Mouse (Mus musculus): ENCODE measurements around the gene Me1.

The Me1 gene

DNA sequence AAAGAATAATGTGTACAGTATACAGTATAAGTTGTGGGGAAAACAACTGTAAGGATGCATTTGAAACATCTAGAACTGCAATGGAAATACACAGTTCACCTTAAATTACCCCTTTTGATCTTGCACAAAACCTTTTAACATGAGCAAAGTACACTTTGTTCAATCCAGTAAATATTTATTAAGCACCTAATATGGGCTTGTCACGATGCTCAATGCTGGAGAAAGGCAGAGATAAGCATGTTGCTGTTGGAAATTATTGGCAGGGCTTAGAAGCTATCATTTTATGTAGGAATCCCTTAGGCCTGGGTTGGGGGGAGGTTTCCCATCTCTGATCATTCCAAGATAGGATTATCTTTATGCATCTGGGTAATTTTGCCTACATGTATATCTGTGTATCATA is 11.7 kb upstream of the Me1 start:
- no peak for DNase-seq (ENCODE audit: low spot score)

DNA sequence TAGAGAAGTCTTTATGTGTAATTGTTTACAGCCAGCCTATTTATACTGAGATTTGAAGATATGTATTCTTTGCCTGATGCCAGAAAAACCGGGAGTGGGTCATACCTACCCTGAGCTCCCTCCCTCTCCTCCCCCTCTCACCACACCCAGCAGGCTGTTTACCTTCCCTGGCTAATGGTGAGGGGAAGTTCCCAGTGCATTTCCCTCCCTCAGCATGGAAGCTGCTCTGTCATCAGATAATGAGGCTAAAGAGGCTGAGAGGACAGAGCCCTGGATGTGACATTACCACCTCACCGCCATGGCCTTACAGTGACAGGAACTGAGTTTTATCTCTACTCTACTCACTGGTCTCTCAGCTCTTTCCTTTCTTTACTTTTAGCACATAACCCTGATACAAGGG is 6.1 kb upstream of the Me1 start:
- DNase-seq (ENCODE audit: low spot score), result no peak

DNA sequence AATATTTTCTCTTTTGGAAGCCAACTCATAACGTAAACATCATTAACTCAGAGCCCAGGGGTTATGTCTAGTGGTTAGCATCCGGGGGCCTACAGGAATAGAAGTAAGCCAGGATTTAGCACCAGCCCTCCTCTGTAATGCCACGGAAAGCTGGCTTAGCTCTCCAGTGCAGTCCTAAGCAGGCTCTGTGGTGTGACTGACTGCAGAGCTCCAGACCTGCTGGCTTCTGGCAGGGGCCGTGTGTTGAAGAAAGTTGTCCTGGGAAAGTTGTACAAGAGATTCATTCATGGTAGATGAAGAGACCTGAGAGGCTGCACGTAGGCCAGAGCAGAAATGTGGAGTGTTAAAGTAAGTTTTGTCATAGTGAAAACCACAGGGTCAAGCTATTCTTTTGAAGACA is 5.5 kb upstream of the Me1 start:
- DNase-seq (ENCODE audit: low spot score), result no peak

DNA sequence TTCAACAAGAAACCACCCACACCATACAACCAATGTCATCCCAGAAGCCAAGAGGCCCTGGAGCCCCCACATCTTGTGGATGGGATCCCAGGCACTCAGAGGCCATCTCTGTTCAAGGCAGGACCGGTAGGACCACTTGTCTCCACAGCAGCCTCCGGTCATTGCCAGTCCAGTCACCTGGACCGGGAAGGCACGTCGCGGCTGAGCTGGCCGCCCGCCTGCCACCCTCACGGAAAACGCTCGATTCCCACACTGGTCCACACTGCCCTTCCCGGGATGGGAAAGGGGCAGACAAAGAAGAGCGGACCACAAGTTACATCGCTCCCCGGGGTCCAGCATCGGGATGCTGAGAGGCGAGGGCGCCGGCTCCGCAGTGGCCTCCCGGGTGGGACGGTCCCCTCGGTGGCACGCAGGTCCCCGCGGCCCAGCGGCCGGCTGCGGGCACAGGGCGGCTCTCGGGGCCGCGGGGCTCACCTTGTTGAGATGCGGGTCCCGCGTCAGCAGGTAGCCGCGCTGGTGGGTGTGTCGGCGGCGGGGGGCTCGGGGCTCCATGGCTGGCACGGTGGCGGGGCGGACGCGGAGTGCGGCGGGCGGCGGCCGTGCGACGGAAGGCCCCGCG is 445 bp downstream of the Me1 start:
- DNase-seq (ENCODE audit: low spot score), result no peak

DNA sequence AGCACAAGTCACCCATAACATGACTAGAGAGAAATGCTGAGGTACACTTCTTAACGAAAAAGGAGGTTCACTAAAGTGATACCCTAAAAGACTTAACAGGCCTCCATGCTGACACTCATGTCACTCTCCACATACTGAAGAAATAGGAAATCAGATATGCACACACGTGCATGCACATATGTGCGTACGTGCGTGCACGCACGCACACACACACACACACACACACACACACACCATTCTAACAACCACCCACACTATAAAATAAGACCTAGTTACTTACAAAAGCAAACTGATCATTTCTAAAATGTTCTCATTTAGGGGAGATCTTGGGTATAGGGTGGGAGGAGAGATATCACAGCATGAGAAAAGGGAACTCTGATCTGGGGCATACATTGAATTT is 1.1 kb downstream of the Me1 start:
- no peak for DNase-seq (ENCODE audit: low spot score)

DNA sequence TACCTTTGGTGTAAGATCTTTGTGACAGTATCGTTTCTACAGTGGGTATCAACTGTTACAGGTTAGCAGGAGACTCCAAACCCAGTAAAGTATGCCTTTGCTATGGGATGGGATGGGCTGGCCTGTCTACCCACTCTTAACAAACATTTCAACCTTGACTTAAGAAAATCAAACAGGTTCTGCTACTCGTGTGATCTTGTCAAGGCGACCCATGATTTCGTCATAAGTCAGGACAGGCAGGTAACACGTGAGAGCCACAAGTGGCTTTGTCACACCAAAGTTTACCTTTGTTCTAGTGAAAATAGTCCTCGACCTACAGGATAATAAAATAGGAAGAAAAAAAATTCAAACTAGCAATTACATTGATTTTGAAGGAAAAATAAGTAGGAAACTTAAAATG is 1.8 kb downstream of the Me1 start:
- DNase-seq (ENCODE audit: low spot score), result no peak

DNA sequence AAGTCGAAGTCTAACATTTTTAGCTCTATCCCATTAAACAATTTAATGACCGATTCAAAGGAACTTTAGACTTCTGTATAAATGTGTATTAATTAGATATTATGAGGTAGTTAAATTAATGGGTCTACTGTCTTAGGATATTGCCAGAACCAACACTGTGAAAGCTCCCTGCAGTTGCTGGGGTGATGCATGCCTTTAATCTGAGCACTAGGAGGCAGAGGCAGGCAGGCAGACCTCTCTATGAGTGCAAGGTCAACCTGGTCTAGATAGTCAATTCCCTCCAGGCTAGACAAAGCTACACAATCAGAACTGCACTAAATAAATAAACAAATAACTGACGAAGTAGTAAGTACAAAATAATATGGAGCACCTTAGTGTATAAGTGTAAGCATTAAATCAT is 3.1 kb downstream of the Me1 start:
- no peak for DNase-seq (ENCODE audit: low spot score)

DNA sequence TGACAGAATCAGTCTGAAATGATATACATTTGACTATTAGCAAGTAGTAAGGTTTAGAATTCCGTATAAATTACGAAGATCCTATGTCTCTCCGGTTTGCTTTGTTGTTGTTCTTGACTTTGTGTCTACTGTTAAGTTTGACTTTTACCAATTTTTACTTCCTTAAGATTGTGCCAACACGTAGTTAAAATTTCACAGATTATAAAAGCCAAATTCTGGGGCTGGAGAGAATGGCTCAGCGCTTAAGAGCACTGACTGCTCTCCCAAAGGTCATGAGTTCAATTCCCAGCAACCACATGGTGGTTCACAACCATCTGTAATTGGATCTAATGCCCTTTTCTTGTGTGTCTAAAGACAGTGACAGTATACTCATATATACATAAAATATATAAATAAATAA is 3.5 kb downstream of the Me1 start:
- no peak for DNase-seq (ENCODE audit: low spot score)

DNA sequence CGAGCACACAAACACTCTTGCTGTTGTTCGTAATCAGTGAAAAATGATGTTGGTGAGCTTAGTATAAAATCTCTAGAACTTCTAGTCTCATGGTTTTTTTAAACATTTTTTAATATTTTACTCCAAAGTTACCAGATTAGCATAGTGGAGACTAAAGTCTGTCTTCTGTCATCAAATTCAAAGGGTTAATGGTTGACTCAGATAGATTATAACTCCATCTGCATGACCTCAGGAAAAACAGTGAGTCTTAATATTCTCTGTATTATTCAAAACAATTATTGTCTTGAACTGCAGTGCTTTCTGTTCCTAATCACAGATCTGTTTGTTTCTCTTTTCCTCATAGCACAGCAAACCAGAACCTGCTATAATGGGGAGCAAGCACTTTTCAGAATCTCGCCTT is 4.7 kb downstream of the Me1 start:
- DNase-seq (ENCODE audit: low spot score), result no peak

DNA sequence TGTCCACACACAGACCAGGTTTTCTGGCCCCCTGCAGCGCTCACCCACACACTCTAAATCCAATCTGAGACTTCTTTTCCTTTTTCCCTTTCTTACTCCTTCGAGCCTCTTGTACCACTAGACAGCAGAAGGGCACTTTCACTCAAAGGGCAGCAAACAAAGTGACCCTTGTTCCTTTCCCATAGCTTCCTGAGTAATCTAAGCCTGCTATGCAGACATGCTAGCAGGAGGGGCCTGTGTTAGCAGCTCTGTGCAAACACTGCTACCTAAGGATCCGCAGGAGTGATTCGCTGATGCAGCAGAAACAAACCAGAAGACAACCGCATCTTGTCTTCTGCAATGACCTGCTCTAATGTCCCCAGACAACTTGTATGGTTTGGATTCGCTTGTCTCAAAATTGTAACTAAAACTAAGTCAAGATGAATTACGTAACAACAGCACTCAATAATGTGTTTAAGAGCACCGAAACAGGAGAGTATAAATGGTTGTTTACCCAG is 12.0 kb downstream of the Me1 start:
- DNase-seq (ENCODE audit: low spot score), result no peak

DNA sequence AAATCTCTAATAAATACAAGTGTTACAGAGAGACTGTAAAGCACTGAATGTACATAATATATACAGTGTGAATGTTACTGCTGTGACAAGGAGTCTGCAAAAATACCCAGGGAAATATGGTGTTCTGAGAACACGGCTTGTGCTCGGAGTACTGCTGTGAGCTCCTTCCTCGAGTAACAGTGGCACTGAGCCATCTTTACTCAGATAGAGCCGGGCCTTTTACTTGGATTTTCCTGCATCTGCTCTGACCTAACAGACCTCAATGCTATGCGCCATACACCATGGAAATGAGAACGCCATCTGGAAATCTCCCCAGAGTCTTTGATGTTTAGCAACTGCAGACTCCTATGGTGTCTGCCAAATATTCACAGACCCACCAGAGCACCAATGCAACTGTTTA is 12.9 kb downstream of the Me1 start:
- DNase-seq (ENCODE audit: low spot score), result no peak

DNA sequence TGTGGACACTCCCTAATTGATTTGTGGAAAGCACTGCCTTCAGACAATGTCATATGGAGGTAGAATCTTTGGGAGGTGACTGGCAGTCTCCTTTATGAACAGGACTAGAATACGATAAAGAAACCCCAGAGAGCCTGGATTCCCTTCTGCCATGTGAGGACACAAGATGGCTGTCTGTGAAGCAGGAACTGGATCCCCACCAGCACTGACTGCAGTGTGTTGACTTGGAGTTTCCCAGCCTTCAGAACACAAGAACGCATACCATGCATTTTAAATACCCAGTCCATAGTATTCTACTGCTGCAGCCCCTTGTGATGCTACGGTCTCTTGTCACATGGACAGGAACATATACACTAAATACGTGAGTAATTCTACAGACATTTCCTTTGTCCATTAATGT is 13.5 kb downstream of the Me1 start:
- no peak for DNase-seq (ENCODE audit: low spot score)

DNA sequence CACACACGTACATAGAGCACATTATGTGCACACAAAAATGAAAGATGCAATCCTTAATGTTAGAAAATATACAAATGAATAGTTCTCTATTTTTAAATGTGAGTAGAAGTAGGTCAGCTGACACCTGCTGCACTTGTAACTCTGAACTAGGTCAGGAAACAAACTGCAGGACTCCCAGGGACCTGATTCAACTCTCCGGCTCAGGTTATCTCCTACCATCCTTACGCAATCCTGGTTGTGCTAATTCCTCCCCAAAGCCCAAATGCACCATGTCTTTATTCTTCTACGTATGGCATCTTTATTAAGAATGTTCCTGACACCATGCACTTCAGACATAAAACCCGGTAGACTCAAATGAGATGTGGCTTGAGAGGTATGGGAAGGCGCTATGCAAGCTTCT is 15.3 kb downstream of the Me1 start:
- DNase-seq (ENCODE audit: low spot score), result no peak

DNA sequence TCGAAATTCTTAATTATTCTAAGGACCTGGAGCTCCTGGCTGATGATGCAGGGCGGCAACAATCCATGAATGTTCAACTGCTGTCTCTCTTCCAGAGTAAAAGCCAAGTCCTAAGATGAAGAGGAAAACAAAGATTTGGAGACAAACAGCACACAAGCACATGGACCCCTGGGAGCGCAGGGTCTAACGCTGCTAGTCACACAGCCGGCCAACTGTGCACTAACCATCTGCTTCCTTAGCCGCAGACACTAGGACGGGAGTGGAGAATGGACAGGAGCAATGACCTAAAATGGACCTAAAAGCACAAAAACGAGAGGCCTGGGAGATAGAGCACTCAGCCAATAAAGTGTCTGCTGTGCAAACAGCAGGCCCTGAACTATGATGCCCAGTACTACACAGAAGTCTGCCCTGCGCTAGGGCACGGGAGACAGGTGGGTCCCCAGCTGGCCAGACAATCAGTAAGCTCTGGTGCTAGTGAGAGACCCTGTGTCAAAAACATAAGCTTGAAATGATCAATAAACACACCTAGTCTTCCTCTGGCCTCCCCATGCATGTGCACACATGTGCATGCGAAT is 15.8 kb downstream of the Me1 start:
- no peak for DNase-seq (ENCODE audit: low spot score)

DNA sequence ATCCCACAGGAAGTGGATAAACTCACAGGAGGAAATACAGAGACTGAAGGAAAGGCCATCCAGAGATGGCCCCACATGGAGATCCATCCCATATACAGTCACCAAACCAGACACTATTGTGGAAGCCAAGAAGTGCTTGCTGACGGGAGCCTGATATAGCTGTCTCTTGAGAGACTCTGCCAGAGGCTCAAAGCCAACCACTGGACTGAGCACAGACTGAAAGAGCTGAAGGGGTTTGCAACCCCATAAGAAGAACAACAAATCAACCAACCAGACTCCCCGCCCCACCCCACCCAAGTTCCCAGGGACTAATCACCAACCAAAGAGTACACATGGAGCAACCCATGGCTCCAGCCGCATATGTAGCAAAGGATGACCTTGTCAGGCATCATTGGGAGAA is 19.5 kb downstream of the Me1 start:
- DNase-seq (ENCODE audit: low spot score), result no peak

DNA sequence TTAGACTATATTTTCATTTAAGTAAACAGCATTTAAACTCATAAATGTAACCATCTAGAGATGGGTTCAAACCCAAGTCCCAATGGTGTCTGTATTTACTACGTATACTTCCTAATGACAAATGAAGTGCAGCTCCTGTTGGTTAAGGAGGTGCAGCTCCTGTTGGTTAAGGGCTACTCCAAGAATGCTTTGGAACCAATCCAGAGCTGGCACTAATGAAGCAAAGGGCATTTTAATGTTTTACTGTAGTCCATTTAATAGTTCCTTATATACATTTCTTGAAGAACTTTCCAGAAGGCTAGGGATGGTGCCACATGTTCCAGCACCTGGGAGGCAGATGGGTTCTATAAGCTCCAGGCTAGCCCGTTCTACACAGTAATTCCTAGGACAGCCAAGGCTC is 20.3 kb downstream of the Me1 start:
- DNase-seq (ENCODE audit: low spot score), result no peak

DNA sequence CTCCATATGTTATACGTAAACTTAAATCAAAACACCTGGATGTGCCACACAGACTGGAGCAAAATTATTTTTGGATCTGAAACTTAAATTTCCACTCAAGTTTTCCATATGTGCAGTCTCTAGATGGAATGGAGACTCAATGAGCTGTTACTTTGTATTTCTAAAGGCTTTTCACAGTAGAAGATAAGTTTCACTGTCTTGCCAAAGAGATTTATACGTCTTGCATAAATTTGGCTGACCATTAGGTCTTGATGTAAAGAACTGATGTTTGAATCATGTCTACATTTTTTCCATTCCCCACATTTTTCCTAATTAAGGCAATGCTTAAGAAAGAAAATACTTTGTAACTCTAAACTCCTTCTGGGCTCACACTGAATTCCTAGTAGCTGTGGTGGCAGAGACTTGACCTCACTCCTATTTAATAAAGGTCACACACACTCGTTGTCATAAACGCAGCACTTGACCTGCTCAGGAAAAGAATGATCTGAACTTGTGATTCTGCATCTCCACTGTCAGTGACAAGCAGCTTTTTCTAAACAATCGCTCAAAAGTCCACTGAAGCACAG is 22.8 kb downstream of the Me1 start:
- no peak for DNase-seq (ENCODE audit: low spot score)

DNA sequence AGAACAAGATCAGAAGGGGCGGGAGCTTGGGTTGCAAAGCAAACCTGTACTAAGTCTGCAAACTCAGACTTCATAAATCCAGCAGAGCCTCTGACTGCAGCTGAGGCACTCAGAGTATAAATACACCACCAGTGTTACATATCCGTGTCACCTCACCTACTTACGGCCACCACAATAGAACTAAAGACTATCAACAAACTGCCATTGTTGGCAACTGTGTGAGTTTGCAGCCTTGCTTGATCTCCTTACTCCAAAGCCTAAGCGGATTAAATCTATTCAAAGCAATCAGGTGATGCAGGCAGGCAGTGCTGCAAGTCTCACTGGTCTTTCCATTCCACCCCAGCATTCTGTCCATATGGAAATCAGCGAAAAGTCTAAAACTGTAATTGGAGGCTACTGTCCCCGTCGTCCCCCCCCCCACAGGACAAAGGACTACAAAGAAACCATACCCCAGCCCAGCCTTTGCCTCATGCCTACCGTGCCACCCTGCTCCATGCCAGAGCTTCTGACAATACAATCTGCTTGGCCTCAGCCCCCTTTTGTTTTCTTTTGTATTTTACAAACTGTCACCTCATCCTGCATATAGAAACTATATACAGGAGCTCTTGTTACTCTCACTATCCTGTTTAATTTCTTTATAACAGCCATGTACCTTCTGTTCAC is 27.0 kb downstream of the Me1 start:
- no peak for DNase-seq (ENCODE audit: low spot score)

DNA sequence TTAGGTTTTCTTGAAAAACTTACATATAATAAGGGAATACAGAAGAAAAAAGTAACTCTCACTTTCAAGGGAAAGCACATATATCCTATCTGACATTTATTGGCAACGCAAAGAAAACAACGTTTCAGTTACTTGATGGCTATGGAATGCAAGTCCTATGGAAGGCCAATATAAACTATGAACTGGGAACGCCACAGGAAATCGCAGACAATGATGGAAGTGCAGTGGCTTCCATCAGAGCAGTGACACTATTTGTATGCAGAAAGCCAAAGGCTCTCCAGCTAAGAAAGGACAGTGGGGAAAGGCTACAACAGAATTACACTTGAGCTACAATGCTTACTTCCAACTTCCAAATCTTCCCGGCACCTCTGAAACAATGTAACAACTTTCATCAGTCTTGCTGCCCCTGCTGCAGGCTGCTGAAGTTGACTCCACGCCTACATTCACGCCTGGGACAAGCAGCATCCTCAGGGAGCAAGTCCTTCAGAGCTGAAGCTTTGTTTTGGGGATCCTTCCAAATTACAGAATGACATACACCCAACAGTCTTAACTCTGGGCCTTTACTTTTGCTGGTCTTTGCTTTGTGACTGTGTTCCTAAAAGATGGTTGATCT is 28.5 kb downstream of the Me1 start:
- DNase-seq (ENCODE audit: low spot score), result no peak

DNA sequence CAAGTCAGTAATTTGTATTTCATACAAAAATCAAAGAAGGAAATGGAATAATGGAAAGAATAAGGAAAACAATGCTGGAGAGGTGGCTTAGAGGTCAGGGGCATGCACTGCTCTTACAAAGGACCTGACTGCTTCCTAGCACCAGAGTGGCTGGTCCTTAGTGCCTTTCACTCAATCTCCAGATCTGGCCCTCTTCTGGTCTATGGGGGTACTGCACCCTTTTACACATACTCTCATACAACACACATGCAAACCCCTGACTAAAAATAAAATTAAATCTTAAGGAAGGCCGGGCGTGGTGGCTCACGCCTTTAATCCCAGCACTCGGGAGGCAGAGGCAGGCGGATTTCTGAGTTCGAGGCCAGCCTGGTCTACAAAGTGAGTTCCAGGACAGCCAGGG is 34.1 kb downstream of the Me1 start:
- DNase-seq (ENCODE audit: low spot score), result no peak

DNA sequence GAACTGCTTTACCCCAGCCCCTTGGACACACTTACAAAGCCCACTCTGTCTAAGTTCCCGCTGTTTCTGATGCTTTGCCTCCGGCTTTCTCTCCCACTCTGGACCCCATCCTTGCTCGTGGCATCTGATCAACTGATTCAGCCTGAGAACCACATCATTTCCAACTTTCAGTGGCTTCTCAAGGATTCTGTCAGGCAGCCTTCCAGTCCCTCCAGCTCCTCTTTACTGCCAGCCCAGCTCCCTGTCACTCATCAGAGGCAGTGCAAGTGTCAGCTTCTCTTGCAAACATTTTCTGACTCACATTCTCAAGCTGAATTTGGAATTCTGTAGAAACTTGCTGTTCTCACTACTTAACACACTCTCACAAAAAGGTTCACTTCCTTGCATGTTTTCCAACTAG is 34.5 kb downstream of the Me1 start:
- DNase-seq (ENCODE audit: low spot score), result no peak

DNA sequence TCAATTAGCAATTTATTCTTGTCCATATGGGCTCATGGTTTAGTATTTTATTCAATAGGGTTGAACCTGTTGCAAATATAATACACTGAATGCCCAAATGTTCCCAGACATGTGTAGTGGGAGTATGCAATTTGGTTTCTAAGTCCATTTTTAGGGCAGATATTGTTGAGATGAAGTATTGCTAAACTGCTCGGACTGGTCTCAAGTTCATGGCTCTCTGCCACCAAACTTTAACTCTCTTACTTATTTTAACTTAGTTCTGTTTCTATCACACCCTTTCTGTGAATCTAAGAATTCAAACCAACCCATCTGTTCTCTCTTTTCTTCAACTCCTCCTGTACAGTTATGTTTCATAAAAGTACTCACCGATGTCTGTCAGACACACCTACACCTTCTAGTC is 35.4 kb downstream of the Me1 start:
- DNase-seq (ENCODE audit: low spot score), result no peak

DNA sequence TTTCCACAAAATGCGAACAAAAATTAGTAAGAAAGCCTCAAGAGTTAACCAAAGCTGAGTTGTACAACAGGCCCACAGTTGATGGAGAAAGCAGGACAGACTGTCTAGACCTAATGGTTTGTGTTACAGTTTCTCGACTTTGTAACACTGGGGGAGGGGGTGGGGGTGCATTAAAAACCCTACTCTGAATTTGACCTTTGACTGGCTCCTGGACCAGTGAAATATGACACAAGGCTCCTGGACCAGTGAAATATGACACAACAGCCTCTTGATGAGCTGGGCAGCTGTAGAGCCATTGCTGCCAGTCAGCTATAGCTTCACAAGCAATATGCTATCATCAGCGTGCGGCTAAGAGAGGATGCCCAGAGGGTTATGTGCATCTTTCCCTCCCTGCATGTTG is 37.4 kb downstream of the Me1 start:
- no peak for DNase-seq (ENCODE audit: low spot score)

Data from spleen, adult 12 weeks (tissue).